Mouse (Mus musculus) spleen, postnatal 10 days (tissue): ENCODE data around the gene Ccdc88a.

Source experiments
- DNase-seq, 2 experiments: peaks; one replicate each; pipeline ENCODE4 v3.0.0; 2021 to 2022; ENCODE audit warnings: low spot score in 2 of 2

Ccdc88a gene

DNA sequence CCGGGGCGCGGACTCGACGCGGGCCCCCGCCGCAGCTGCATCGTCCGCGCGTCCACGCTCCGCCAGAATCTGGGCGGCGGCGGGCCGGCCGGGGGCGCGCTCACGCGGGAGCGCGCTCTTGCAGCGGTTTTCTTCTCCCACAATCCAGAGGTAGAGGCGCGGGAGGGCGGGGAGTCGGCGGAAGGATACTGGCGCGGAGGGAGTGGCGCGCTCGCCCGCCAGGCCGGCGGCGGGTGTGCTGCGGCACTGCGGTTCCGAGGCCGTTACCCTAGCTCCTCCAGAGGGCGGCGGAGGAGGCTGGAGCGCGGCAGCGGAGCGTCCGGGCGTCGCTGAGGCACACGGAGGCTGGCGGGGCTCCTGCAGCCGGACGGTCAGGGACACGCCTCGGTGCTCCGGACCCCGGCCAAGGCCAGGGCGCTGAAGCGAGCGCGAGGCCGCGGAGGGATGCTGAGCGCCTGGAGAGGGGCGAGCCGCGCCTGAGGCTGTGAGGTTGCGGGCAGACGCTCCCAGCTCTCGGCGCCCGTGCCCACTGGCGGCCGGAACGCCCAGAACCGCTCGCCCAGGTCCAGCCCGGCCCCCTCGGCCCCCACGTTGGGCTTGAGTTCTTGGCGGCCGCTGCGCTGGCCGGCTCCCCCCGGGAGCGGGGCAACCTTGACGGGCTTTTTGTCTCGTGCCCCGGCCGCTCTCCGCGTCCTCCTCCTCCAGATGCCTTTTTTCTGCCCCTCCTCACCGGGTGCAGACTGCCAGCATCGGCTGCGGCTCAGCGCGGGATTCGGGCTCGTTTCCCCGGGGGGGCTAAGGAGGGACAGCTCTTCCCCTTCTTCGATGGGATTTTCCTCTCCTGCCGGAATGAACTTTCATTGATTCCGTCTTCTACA, at the start of gene Ccdc88a:
Gene Ccdc88a (plus strand): TSS at position 263 of the 878 bp plus-strand sequence.
- peak; percentile 84 to 93 for DNase-seq

DNA sequence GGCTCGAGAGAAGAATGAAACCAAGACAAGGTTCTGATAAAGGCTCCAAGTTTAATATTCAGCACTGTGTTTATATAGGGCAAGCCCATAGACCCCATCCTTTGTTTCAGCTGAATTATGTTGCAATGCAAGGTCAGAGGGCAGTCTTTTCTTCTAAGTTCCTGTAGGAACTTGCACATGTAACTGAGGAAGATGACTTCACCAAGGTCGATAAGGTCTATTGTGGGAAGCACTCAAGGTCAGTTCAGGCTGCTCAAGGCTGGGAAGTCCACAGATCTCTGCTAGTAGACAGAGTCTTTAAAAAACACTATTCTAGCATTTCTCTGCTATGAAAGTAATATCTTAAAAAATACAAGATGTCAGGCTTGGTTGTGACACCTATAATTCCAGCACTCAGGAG, 38.0 kb upstream of the Ccdc88a start:
- DNase-seq: no peak

DNA sequence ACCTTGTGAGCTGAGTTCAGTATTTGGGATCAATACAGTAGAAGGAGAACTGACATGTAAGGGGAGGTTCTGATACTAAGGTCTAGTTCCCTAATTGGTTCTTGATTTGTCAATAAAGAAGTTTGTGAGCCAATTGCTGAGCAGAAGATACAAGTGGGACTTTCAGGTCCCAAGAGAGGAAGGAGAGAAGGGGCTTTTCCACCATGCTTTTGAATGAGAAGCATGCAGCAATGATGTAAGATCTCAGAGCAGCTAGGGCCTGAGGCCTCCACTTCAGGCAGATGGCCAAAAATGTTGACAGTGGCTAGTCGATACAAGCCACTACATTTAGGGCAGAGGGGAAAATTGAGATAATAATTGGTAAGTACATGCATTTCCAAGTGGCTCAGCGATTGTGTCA, 32.2 kb upstream of the Ccdc88a start:
- no peak for DNase-seq

DNA sequence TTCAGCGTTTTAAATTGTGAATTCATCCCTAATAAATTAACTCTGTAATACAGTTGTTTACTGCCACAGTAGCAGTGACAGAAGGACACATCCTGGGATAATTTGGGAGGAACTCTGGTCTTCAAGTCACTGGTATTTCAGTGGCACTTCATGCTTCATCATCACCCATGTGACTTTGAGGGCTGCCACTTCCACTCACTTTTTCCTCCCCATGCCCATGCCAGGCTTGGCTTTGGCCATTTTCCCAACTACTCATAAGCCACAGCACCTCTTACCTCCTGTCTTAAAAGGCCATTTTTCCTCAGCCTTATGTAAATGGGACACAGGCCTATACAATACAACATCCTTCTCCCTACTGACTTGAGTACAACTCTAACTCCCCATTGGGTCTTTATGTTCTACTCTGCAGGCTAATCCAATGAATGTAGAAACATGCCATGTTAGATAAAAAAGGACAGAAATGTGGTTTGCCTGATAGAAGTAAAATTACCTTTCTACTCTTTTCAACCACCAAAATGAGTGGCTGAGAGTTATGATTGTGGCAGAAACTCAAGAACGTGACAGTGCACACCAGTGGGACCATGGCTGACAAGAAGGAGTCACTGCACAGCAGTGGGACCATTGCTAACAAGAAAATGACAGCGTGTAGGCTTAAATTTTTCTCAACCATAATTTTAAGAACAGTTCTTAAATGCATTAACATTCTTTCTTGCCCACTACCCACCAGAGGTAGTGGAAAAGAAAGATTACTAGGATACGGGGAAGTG, 28.4 kb upstream of the Ccdc88a start:
- no peak for DNase-seq

DNA sequence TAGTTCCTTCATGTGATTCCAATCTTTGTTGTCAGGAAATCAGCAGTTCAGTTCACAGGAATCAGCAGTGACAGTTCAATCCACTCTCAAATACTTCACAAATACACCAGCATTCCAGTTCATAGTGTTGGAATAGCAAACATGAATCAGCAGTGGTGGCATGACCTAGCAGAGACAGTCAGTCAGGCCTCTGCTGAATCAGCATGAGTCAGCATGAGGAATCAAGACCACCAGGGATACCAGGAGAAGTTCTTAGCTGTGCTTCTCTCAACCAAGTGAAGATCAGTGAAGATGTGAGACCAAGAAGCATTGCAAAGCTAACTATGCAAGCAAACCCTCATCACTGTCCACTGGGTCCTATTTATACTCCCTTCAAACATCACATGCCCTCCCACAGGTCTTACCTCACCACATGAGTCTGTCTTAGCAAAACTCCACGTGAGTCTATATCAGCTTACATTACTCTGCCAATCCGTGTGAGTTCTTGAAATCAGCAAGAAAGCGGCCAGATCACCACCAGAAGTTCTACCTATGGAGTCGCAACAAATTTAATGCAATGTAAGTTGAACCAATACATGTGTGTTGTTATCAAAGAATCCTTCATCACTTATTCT, 27.7 kb upstream of the Ccdc88a start:
- DNase-seq: no peak

DNA sequence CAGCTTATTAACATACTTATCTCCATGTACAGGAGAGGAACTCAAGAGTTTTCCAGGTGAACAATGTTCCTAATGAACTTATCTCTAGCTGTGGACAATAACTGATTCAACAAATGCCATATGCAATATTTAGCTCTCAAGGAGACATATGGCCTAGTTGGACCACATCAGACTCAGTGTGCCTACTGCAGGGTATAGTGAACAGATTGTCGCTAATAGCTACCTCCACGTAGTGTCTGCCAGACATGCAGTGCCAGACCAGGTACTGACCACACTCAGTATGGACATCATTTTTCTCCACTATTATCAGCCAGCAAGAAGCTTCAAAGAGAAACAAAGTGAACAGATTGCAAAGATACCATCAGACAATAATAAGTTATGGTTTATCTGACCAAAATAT, 22.6 kb upstream of the Ccdc88a start:
- no peak for DNase-seq

DNA sequence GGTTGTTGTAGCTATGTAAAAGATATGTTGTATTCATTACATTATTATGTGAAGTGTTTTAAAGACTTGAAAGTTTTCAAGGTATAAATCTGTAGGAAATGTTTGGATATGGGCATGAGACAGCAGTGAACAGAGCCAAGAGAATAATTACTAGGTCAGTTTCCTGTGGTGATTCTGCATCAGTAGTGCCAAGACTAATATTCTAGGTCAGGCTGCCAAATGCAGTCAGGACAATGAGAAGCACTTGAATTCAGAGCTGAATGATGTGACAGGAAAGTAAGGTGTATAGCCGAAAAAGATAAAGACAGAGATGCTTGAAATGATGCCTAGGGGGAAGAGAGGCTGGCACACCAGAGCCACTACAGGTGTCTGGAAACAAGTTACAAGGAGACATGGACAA, 21.2 kb upstream of the Ccdc88a start:
- DNase-seq: no peak

DNA sequence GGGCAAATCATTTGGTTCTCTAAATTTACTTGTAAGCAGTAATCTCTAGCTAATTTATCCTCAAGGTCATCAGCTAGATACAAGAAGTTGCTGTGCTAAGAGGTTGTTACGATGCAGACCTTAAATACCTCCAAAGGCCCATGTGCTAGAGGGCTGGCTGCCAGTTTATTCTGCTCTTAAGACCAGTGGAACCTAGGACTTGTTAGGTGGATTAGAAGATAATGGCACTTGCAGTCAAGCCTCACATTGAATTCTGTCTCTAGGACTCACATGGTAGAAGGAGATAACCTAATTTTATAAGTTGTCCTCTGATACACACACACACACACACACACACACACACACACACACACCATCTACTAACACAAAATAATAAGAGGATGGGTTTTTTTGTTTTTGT, 5.3 kb upstream of the Ccdc88a start:
- no peak for DNase-seq

DNA sequence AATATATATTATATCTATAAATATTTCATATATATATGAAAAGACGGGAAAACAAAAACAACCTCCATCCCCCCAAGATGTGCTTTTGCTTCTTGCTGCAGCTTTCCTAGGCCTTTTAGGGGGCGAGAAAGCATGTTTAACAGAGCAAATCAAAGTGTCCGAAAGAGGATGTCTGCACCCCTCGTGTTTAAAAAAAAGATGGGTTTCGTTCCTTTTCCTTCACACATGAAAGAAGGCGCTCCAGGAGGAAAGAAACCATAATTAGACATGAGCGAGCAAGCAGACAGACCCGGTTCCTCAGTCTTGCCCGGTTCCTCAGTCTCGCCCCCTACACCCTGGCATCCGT, 435 bp upstream of the Ccdc88a start:
- DNase-seq: no peak

DNA sequence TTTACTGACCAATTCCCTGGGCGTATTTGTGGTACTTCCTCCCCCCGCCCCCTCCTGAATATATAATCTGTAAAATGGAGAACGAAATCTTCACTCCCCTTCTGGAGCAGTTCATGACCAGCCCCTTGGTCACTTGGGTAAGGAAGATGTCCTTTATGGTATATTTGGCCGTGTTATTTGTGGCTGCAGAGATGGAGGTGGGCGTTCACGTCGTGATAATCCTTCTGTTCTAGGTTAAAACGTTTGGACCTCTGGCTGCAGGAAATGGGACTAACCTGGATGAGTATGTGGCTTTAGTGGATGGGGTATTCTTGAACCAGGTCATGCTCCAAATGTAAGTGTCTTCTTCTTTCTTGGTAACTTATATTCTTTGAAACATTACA, 807 bp downstream of the Ccdc88a start:
- no peak for DNase-seq

DNA sequence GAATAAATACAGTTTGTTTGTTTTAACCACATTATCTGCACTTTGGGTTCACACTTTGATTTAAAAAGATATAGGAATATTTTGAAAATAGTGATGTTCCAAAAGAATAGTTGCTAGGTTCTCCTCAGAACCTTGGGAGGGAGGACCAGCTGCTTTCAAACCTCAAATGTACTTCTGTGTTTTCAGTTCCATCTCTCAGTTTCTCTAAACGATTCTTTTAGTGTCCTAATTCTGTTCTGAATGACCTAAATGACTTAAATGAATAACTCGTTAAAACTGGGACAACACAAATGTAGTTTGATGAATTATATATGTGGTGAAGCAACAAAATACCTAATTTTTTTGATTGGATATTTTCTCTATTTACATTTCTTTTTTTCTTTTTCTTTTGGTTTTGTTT, 3.2 kb downstream of the Ccdc88a start:
- DNase-seq: no peak

DNA sequence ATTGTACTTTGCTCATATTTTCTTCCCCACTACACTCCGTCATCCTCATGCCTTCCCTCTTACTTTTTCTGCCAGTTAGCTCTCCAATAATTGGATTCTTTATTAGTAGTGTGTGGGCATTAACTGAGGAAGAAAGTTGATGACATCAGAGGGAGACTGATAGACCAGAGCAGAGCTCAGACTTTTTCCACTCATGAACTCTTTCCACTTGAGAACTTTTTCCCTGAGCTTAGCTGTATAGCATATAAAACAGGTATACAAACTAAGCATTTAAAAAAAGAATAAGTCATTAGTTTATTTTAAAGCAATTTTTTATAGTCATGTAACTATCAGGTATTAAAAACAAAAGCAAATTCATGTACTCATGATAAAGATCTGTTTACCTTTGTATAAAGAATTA, 5.3 kb downstream of the Ccdc88a start:
- no peak for DNase-seq

DNA sequence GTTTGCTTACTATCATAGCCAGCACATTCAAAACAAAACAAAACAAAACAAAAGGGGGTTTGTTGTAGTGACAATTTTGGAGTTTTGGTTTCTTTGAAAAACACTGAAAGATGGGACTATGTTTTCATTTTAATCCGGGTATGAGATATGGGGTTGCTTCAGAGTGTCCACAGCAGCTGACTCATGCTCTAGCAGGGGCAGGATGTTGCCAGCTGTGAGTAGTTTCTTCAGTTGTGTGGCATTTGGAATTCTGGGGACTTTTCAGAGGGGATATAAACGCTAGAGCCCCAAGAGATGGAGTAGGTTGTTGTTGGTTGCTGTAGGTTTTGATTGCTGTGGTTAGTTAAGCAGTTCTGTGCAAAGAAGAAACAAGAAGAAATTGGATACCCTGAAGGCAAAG, 10.0 kb downstream of the Ccdc88a start:
- no peak for DNase-seq

DNA sequence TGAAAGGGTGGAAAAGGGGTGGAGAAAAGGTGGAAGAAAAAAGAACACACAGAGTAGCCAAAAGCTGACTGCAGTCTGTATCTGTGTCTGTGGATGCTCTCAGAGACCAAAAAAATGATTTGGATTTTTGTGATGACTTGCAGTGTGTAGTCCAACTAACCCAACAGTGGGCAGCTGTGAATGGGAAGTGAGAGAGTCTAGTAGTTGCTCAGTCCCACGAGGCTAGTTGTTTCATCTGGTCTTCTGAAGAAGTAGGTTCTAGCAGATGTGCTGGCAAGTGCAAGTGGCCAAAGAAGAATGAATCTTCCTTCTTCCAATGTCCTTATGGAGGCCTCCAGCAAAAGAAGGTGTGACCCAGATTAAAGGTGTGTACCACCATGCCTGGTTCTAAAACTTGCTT, 10.5 kb downstream of the Ccdc88a start:
- DNase-seq: no peak

DNA sequence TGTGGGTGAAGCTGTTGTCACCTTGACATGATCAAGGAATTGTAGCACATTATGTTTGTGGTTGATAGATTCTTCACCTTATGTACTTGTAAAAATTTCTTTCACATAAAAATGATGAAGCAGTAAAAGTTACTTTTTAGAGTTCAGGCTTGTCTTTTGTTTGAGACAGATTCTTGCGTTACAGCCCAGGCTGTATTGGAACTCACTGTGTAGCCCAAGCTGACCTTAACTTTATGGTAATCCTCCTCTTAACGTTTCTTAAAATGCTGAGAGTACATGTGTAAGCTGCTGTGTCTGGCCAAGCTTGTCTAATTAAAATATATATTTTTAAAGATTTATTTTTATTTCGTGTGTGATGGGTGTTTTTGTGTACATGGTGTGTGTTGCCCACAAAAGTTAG, 11.2 kb downstream of the Ccdc88a start:
- DNase-seq: no peak

DNA sequence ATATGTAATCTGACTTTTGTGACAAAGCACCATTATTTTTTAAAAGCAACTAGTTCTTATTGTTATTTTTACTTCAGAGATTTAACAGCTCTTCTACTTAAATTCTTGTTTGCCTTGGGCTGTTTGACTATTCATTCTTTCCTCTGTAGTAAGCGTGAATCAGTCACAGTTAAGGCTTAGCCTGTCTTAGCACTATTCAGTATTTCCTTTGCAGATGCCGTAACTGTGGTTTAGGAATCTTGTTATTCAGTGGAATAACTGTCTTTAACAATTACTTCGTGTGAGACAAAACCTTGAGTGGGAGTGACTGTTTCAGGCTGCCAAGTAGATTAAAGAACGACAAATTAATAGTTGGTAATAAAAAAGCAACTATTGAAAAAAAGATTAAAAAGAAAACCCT, 16.5 kb downstream of the Ccdc88a start:
- DNase-seq: no peak

DNA sequence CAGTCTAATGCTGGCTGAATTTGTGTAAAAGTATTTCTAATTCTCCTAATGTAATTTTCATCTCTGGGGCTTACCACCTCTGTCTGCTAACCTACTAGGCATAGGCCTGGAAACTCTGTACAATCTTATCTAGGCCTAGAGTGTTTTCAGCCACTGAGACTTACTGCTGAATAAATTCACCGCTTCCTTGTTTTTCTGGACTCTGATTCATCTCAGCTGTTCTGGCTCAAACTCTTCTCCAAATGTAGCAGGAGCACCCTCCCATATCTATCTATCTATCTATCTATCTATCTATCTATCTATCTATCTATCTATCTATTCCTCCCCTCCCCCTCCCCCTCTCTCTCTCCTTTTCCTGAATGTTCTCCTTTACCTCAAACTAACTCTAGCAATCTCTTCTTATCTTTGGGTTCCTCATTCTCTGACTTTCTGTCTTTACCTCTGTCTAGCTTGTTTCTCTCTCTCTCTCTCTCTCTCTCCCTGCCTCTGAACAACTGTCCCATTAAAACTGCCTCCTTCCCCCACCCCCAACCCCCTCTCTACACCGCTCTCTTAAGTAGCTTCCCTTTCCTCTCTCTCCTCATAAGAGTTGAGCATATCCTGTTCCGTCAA, 21.8 kb downstream of the Ccdc88a start:
- DNase-seq: no peak

DNA sequence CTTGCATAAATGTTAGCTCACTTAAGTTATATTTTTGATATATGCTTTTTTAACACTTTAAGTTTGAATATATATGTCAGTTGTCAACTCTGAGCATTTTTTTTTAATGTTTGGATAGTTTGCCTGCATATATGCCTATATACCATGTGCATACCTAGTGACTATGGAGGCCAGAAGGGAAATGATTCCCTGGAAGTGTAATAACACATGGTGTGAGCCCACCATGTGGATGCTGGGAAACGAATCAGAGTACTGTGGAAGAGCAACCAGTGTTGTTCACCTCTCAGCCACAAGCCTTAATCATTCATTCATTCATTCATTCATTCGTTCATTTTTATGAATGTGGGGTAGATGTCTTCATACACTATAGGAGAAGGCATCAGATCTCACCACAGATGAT, 26.9 kb downstream of the Ccdc88a start:
- DNase-seq: no peak

DNA sequence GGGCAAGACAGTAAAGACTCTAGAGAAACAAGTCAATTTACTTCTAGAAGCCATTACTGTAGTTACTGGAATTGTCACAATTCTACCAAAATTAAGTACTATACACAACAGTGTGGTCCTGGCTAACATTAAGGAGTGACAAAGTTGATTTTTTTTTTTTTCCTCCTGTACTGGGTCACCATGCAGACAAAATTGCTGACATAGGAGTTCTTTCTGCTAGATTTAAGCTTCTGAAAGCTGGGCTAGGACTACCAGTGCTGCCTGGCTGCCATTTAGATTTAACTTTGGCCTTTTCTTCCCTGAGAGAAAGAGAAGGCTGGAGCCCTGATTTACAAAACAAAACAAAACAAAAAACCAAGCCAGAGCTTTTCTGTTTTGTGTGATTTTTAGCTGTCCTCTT, 32.8 kb downstream of the Ccdc88a start:
- DNase-seq: no peak

DNA sequence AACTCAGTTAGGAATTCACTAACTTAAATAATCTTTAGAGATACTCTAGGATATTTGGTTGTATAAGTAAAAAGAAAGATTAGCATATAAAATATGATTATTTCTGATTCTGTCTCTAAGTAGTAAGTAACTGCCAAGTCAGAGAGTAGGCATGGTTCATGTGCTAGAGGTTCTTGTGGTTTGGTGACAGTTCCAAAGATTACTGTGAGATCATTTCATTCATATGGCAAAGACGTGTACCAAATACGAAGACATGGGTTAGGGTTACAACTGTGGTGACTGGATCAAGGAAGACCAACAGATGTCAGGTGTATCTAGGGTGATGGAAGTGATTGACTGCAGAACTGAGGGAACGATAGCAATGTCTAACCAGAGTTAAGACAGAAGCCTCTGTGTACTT, 50.0 kb downstream of the Ccdc88a start:
- no peak for DNase-seq

DNA sequence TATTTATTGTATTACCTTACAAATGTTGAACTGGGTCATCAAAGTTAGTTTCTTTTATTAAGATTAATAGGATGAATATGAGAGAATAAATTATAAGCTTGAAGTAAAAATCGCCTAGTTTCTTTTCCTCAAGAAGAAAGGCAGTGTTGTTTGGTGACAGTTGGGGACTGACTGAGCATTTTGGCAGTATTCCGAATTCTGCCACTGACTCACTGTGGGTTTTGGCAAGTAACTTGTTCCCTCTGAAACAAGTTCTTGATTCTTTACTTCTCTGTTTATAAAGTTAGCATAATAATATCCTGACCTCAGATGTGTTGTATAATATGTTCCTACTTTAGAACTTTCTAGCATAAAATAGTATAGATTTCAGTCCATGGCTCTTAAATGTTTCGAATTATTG, 55.3 kb downstream of the Ccdc88a start:
- no peak for DNase-seq

DNA sequence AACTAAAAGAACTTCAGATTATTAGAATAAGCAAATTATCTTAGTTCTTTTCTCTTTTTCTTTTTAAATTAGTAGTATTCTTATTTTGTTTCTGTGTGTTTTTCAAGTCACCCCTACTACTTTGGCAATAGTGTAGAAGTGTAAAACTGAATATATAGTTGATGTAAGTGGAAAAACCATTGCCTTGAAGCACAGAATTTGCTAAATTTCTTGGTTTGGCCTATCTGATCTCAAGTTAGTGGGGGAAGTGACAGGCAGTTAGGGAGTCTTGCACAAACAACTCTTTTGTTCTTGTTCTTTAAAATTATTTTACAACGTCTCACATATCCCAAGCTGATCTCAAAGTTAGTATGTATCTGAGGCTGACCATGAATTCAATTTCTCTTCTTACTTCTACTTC, 57.6 kb downstream of the Ccdc88a start:
- DNase-seq: no peak

DNA sequence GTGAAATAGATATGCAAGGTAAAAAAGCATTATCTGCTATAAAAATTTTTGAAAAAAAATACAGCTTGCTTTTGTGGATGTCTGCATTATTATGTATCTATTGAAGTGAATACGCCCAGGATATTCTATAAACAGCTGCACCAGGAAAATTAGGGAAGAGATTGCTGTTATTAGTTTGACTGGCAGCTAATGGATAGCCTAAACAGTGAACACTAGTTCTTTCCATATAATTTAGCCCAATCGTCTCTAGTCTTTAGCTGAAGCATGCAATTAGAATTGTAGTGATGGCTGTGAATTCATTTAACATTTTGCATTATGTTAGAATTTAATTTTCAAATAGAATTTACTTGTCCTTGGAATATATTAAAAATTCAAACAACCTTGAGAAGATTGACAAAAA, 75.3 kb downstream of the Ccdc88a start:
- no peak for DNase-seq
